Mouse (Mus musculus): ENCODE data around the gene Ubl4a. TPM values are rescaled to one million over a fixed set of nuclear protein-coding genes. Genes with fewer than 3 reads are reported as not detected.

The Ubl4a gene
- 61.5 and 64.5 TPM in 2 replicates for polyA plus RNA-seq (2012; rRNA removed)

DNA sequence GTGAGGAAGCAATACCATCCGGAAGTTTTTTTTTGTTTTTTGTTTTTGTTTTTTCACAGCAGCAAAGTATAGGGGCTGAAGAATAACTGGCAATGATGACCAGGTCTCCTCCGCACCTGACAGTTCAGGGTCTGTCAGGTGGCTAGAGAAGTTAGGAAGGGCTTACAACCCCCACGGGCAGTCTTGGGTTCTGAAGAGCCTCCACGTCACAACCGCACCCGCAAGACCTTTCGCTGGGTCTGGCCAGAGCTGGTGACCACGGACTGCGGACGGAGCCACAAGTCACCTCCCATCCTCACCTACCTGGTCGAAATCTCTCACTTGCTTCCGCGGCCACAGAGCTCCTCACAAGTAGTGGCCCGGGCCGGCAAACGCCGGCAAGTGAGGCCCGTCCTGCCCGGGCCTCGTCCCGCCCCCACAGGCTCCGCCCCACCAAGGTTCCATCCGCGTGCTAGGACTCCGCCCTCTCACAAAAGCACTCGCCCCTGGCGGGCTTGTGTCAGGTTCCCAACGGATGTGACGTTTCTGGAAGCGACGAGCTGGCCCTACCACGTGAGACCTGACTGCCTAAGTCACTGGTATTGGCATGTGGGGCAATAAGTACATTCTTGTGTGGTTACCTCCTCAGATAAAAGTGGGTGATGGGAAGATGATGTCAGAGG, at the start of gene Ubl4a, which contains the start of gene Slc10a3:
Gene Ubl4a, minus strand, starts transcription at position 331 of the 662 bp plus-strand sequence.
Gene Slc10a3, minus strand, starts transcription at position 462 of the 662 bp plus-strand sequence.

GRCm38 (mm10) chrX:74392535-74393443, 19.8 kb upstream of the Ubl4a start, which contains the start of the genes Fam3a and Ikbkg:
Fam3a (minus strand) TSS chrX:74393272.
Ikbkg (plus strand) TSS chrX:74393290.

GRCm38 (mm10) chrX:74353467-74353770, 19.6 kb downstream of the Ubl4a start, which contains the start of gene Lage3:
Lage3 (minus strand) TSS chrX:74353618.

GRCm38 (mm10) chrX:74328725-74329161, 44.3 kb downstream of the Ubl4a start, which contains the start of gene Plxna3:
Plxna3 (plus strand) TSS chrX:74329066.

Other genes starting within 250 kb of the Ubl4a start
- gene Opn1mw, start 245.8 kb downstream of the Ubl4a start, polyA plus RNA-seq (2012; rRNA removed): 0.06 TPM in 1 of 2 replicates, not detected in the other
- gene Mecp2, start 237.9 kb downstream of the Ubl4a start, polyA plus RNA-seq (2012; rRNA removed): 26.2 and 26.9 TPM in 2 replicates
- gene Tex28, start 205.4 kb downstream of the Ubl4a start, polyA plus RNA-seq (2012; rRNA removed): not detected in 2 replicates
- gene Tktl1, start 196.0 kb downstream of the Ubl4a start, polyA plus RNA-seq (2012; rRNA removed): not detected in 2 replicates
- gene Flna, start 123.4 kb downstream of the Ubl4a start, polyA plus RNA-seq (2012; rRNA removed): 492 and 527 TPM in 2 replicates
- 66.2 and 73.5 TPM in 2 replicates for gene Emd, start 118.5 kb downstream of the Ubl4a start, polyA plus RNA-seq (2012; rRNA removed)
- gene Rpl10, start 102.4 kb downstream of the Ubl4a start, polyA plus RNA-seq (2012; rRNA removed): 1,738 and 1,782 TPM in 2 replicates
- 90.8 and 91.9 TPM in 2 replicates for gene Taz, start 91.3 kb downstream of the Ubl4a start, polyA plus RNA-seq (2012; rRNA removed)
- 5.3 and 5.5 TPM in 2 replicates for gene Dnase1l1, start 90.9 kb downstream of the Ubl4a start, polyA plus RNA-seq (2012; rRNA removed)
- gene Atp6ap1, start 76.1 kb downstream of the Ubl4a start, polyA plus RNA-seq (2012; rRNA removed): 420 and 430 TPM in 2 replicates
- 1,224 and 1,398 TPM in 2 replicates for gene Gdi1, start 68.2 kb downstream of the Ubl4a start, polyA plus RNA-seq (2012; rRNA removed)
- gene Fam50a, start 60.2 kb downstream of the Ubl4a start, polyA plus RNA-seq (2012; rRNA removed): 49.5 and 51.9 TPM in 2 replicates
- gene Plxna3, start 44.2 kb downstream of the Ubl4a start, polyA plus RNA-seq (2012; rRNA removed): 250 and 260 TPM in 2 replicates
- gene Lage3, start 19.6 kb downstream of the Ubl4a start, polyA plus RNA-seq (2012; rRNA removed): 77.0 and 82.1 TPM in 2 replicates
- 6.4 and 6.6 TPM in 2 replicates for gene Slc10a3, start 131 bp upstream of the Ubl4a start, polyA plus RNA-seq (2012; rRNA removed)
- 30.3 and 32.6 TPM in 2 replicates for gene Fam3a, start 20.1 kb upstream of the Ubl4a start, polyA plus RNA-seq (2012; rRNA removed)
- 15.4 and 16.3 TPM in 2 replicates for gene Ikbkg, start 20.1 kb upstream of the Ubl4a start, polyA plus RNA-seq (2012; rRNA removed)
- 45.8 and 47.6 TPM in 2 replicates for gene G6pdx, start 56.0 kb upstream of the Ubl4a start, polyA plus RNA-seq (2012; rRNA removed)
- gene Gm6880, start 108.2 kb upstream of the Ubl4a start, polyA plus RNA-seq (2012; rRNA removed): not detected in 2 replicates
- not detected in 2 replicates for gene Olfr1326-ps1, start 201.7 kb upstream of the Ubl4a start, polyA plus RNA-seq (2012; rRNA removed)
- not detected in 2 replicates for gene Olfr1325, start 219.5 kb upstream of the Ubl4a start, polyA plus RNA-seq (2012; rRNA removed)

Data from central nervous system, embryonic 18 days (tissue).